Mouse (Mus musculus) midbrain, embryonic 12.5 days (tissue): Measurements from ENCODE around the gene Defb11. TPM values are rescaled to one million over a fixed set of nuclear protein-coding genes. Genes with fewer than 3 reads are reported as not detected.

ENCODE experiments used
- polyA plus RNA-seq: library from polyadenylated mRNA; unstranded; fragments of >200 nt; fragmentation: Nextera tagmentation; extraction: Ambion mirVana; gene quantifications from 2 replicates; pipeline ENCODE4 v1.2.1, GENCODE M21; 2016

Gene Defb11
- polyA plus RNA-seq, 1 experiment from 2014 or later, result not detected

Other genes starting within 250 kb of the Defb11 start
- not detected in 2 replicates for gene Defa34, start 240.6 kb downstream of the Defb11 start, polyA plus RNA-seq
- gene AY761184, start 202.8 kb downstream of the Defb11 start, polyA plus RNA-seq, result not detected in 2 replicates
- not detected in 2 replicates for gene Defa24, start 171.9 kb downstream of the Defb11 start, polyA plus RNA-seq
- not detected in 2 replicates for gene Defb50, start 82.9 kb downstream of the Defb11 start, polyA plus RNA-seq
- not detected in 2 replicates for gene Defb2, start 66.5 kb downstream of the Defb11 start, polyA plus RNA-seq
- not detected in 2 replicates for gene Defb10, start 47.5 kb downstream of the Defb11 start, polyA plus RNA-seq
- gene Defb9, start 21.0 kb downstream of the Defb11 start, polyA plus RNA-seq, result not detected in 2 replicates
- not detected in 2 replicates for gene Defb15, start 26.3 kb upstream of the Defb11 start, polyA plus RNA-seq
- gene Defb35, start 31.9 kb upstream of the Defb11 start, polyA plus RNA-seq, result not detected in 2 replicates
- not detected in 2 replicates for gene Defb13, start 40.4 kb upstream of the Defb11 start, polyA plus RNA-seq
- not detected in 2 replicates for gene Fam90a1a, start 52.3 kb upstream of the Defb11 start, polyA plus RNA-seq
- gene Ccdc70, start 63.4 kb upstream of the Defb11 start, polyA plus RNA-seq, result not detected in 2 replicates
- gene Atp7b, start 153.9 kb upstream of the Defb11 start, polyA plus RNA-seq, result 1.9 and 2.6 TPM in 2 replicates
- gene Alg11, start 154.3 kb upstream of the Defb11 start, polyA plus RNA-seq, result 31.7 and 37.9 TPM in 2 replicates
- 0.31 and 0.41 TPM in 2 replicates for gene Nek5, start 218.6 kb upstream of the Defb11 start, polyA plus RNA-seq